Mouse (Mus musculus) skeletal muscle tissue, adult 2 months (tissue): Measurements from ENCODE around the gene Hectd4.

Source experiments
- DNase-seq: peaks from one replicate; pipeline ENCODE4 v3.0.0-alpha.2; 2012; ENCODE audit warnings: low read depth, low spot score

Gene Hectd4

GRCm38 (mm10) chr5:121219980-121220731 lies at the start of gene Hectd4:
Hectd4 (plus strand) TSS chr5:121220219.
- DNase-seq, result peak; percentile 93

GRCm38 (mm10) chr5:121172835-121173234 lies 47.2 kb upstream of the Hectd4 start:
- DNase-seq, result no peak

- DNase-seq, result no peak
Observed at GRCm38 (mm10) chr5:121179077-121179857, 40.8 kb upstream of the Hectd4 start.

- no peak for DNase-seq
Observed at GRCm38 (mm10) chr5:121183269-121183668, 36.8 kb upstream of the Hectd4 start.

GRCm38 (mm10) chr5:121184375-121184774 lies 35.6 kb upstream of the Hectd4 start:
- DNase-seq, result no peak

GRCm38 (mm10) chr5:121184945-121185551 lies 35.0 kb upstream of the Hectd4 start:
- peak; percentile 38 for DNase-seq

GRCm38 (mm10) chr5:121187580-121188001 lies 32.4 kb upstream of the Hectd4 start:
- peak; percentile 54 for DNase-seq

- DNase-seq, result no peak
Observed at GRCm38 (mm10) chr5:121188265-121188664, 31.8 kb upstream of the Hectd4 start.

GRCm38 (mm10) chr5:121189182-121189581 lies 30.8 kb upstream of the Hectd4 start:
- DNase-seq, result no peak

GRCm38 (mm10) chr5:121190210-121190835 lies 29.7 kb upstream of the Hectd4 start:
- DNase-seq, result no peak

GRCm38 (mm10) chr5:121190836-121191583 lies 29.0 kb upstream of the Hectd4 start, which contains the start of gene Ptpn11:
Ptpn11 (minus strand) TSS chr5:121191397.
- peak; percentile 71 for DNase-seq

- DNase-seq, result no peak
Observed at GRCm38 (mm10) chr5:121191584-121191906, 28.5 kb upstream of the Hectd4 start.

- DNase-seq, result no peak
Observed at GRCm38 (mm10) chr5:121194173-121194572, 25.8 kb upstream of the Hectd4 start.

GRCm38 (mm10) chr5:121196764-121197163 lies 23.3 kb upstream of the Hectd4 start:
- no peak for DNase-seq

GRCm38 (mm10) chr5:121197337-121197736 lies 22.7 kb upstream of the Hectd4 start:
- DNase-seq, result no peak

GRCm38 (mm10) chr5:121198376-121198775 lies 21.6 kb upstream of the Hectd4 start:
- DNase-seq, result no peak

GRCm38 (mm10) chr5:121201739-121202138 lies 18.3 kb upstream of the Hectd4 start:
- DNase-seq, result no peak

GRCm38 (mm10) chr5:121202467-121202866 lies 17.6 kb upstream of the Hectd4 start:
- no peak for DNase-seq

GRCm38 (mm10) chr5:121204132-121205089 lies 15.6 kb upstream of the Hectd4 start, which contains the start of gene Rpl6:
Rpl6 (plus strand) TSS chr5:121204481.
- peak; percentile 80 for DNase-seq
